Mouse (Mus musculus): ENCODE results near the gene Olfr1024.

GRCm38 (mm10) chr2:85904952-85905351 is at the start of gene Olfr1024:
- TF ChIP-seq POLR2A (IDR thresholded peaks at IDR 0.05; ENCODE audit: low read depth, low read length) = no peak
- TF ChIP-seq CTCF (IDR thresholded peaks at IDR 0.05; ENCODE audit: borderline replicate concordance, insufficient read depth, low read length) = no peak

Measured in embryonic fibroblast, embryonic 13.5 days (primary cell).